Mouse (Mus musculus) gastrocnemius, adult 2 months (tissue): ENCODE results near the gene Rasgef1b. TPM values are rescaled to one million over a fixed set of nuclear protein-coding genes. Genes with fewer than 3 reads are reported as not detected.

Experiments
- DNase-seq: peaks from one replicate; pipeline ENCODE4 v3.0.0; 2022
- H3K27ac ChIP-seq: fragments of 200-600 bp; 2 replicates; pipeline ENCODE4 v1.8.1; 2022; ENCODE audit warnings: mild to moderate bottlenecking
- H3K4me3 ChIP-seq: fragments of 200-600 bp; 2 replicates; pipeline ENCODE4 v1.8.1; 2022; ENCODE audit warnings: mild to moderate bottlenecking, moderate library complexity
- CTCF ChIP-seq: fragments of 200-600 bp; IDR thresholded peaks from 2 replicates; pipeline ENCODE4 v1.8.1; 2022; ENCODE audit warnings: antibody characterized with exemption, mild to moderate bottlenecking, moderate library complexity
- intact Hi-C: fragments of 180-260 bp; cut with DNase I; formaldehyde crosslinking; loops from one replicate; pipeline ENCODE4 v1.15.1; 2025
- total RNA-seq, 2 experiments: library from RNA; stranded (reverse); gene quantifications; 2 replicates each; pipeline ENCODE4 v1.2.3; 2021

Gene Rasgef1b
- total RNA-seq, 2 experiments from 2014 or later: 0.26 to 0.47 TPM

DNA sequence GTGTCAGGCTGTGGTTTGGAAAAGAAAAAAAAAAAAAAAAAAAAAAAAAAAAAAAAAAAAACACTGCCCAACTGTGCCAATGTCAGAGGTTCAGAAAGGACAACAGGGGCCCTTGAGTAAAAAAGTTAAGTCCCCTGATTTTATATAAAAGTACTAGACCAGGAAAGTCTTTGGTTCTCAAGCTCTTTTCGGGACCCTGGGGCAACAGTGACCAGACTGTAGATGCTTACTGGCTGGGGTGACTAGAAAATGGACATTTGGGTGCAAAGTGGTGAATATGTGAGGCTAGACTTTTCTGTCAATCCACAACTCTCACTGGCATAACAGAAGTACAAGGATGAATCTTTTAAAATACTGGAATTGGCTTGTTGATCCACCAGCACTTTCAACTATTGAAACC is 1.1 kb upstream of the Rasgef1b start:
- H3K27ac ChIP-seq: no peak overlapping the region
- no peak for DNase-seq
- no peak overlapping the region for H3K4me3 ChIP-seq
- TF ChIP-seq CTCF: no peak
- intact Hi-C loops: no loop called here

DNA sequence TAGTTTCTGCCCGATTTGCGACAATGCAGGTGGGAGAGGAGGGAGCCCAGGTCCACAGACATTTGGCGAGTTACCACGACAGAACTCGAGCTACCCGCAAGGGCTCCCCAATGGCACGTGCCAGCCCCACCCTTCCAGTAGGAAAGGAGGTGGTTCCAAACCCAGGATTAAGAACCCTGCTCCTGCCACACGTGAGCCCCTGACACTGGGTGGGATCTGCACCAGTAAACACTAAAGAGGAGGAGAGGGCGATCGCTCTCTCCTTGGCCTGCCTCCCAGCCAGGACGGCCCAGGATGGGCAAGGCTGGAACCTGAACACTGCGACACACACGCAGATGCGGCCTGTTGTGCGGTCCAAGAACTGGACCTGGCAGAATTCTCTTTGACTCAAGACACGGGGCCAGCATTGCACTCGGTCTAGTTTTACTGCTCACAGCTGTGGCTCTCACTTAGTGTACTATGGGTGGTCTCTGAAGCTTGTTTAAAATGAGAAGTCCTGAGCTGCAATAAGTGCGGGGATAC is 557 bp upstream of the Rasgef1b start:
- intact Hi-C loops: no loop called here
- TF ChIP-seq CTCF: no peak
- peak; percentile 28 for DNase-seq
- Histone ChIP-seq H3K4me3 (peak overlapping the region; percentile 83), H3K27ac (no peak overlapping the region)

DNA sequence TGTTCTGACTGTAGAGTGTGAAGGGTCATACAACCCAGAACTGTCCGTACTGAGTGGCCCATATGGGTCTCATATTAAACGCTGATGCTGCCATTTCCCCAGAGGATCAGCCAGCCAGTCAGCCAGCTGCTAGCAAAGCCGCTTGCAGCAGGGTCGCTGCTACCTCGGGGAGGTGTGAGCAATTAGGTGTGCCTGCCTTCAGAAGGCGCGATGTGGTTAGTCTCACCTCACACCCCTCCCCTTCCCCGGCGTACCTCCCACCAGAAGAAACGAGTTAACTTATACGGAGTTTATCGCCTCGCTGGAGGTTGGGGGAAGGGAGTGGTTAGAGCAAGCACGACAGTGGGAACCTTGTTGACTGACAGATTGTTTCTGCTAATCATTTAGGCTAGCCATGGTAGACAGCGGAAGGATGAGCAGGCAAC is 826 bp downstream of the Rasgef1b start:
- DNase-seq: no peak
- intact Hi-C loops: no loop called here
- Histone ChIP-seq H3K27ac (no peak overlapping the region), H3K4me3 (peak overlapping the region; percentile 83)
- no peak for TF ChIP-seq CTCF

DNA sequence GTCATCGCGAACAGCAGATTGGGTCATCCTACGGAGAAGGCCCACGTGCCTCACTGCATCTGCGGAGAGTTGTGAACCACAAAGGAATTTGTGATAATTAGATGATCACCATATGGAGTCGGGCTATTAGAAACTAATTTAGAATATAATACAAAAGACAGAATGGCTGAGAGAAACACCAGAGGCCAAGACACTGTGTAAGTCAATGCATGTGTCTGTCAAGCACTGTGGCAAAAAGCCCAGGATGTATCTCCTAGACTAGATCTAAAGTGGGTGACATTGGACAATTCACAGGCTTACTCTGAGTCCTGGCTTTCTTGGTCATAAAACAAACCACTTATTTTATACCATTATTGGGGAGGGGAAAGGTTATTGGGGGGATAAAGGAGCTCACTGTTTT is 4.9 kb downstream of the Rasgef1b start:
- TF ChIP-seq CTCF: no peak
- Histone ChIP-seq H3K27ac (no peak overlapping the region), H3K4me3 (no peak overlapping the region)
- DNase-seq: no peak
- intact Hi-C loops: no loop called here

DNA sequence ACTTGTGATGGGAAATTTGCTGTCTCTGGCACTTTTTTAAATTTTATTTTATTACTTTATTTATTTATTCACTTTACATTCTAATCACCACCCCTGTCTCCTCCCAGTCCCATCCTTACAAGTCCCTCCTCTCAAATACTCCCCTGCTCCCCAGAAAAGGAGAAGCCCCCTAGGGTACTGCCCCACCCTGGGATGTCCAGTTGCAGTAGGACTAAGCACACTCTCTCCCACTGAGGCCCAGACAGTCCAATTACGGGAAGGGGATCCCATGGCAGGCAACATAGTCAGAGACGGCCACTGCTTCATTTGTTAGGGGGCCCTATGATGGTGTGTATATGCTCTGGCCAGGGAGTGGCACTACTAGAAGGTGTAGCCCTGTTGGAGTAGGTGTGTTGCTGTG is 6.6 kb downstream of the Rasgef1b start:
- no peak for DNase-seq
- intact Hi-C loops: no loop called here
- TF ChIP-seq CTCF: no peak
- H3K4me3 ChIP-seq: no peak overlapping the region
- no peak overlapping the region for H3K27ac ChIP-seq

DNA sequence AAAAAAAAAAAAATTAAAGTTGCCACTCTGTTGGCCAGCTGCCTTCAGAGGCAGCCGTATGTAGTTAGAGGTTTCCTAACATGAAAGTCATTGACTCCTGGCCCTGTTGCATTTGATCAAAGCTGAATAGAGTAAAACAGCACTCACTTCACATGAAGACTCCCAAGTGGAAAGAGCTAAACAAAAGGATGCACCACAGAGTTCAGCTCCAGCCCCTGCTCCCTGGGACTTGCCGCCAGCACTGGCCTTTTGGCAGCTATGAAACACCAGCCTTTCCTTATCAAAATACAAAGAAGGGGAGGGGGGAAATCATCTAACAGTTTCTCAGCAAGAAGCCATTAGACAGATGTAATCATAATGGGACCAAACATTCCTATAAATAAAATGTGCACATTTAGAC is 8.3 kb downstream of the Rasgef1b start:
- no peak for TF ChIP-seq CTCF
- no peak overlapping the region for H3K27ac ChIP-seq
- no peak overlapping the region for H3K4me3 ChIP-seq
- DNase-seq: no peak
- intact Hi-C loops: no loop called here

DNA sequence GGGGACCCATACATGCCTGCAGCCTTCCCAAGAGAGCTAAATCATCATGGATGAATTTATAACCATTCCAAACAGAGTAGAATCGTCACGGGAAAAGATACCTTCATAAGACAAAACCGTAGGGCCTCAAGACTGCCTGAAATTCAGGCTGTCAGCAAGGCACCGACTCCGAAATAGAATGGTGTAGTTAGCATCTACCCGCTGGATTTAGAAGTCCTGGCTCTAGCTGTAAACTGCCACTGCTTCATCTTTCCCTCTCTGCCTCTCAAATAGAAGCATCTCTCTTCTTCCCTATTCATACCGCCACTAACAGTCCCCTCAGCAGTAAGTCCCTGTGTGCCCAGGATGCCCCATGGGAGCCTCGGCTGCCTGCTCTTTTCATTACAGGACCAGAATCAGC is 10.9 kb downstream of the Rasgef1b start:
- TF ChIP-seq CTCF: no peak
- no peak for DNase-seq

DNA sequence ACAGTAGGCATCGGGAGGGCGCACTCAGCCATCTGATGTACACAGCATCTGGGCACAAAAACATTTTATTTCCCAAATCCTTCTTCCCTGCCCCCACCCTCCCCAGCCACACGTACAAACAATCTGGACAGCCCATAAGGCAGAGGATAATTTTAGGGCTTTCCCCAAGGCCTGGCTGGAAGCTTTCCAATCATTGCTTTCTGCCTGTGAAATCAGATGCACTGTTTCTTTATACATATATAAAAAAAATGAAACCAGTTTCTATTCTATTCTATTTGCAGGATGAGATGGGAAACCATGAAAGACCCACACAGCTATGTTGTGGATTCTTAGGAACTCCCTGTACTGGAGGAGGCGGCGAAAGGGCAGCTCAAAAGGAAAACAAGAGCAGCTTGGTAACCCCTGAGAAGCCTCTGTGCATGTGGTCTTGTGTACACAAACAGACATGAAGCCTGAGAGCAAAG is 13.6 kb downstream of the Rasgef1b start:
- no peak for TF ChIP-seq CTCF
- Histone ChIP-seq H3K27ac (no peak overlapping the region), H3K4me3 (no peak overlapping the region)
- no peak for DNase-seq
- intact Hi-C loops: no loop called here

More for the DNA sequence above, 10.9 kb downstream of the Rasgef1b start:
- Histone ChIP-seq H3K4me3 (no peak overlapping the region), H3K27ac (no peak overlapping the region)
- intact Hi-C loops: no loop called here

DNA sequence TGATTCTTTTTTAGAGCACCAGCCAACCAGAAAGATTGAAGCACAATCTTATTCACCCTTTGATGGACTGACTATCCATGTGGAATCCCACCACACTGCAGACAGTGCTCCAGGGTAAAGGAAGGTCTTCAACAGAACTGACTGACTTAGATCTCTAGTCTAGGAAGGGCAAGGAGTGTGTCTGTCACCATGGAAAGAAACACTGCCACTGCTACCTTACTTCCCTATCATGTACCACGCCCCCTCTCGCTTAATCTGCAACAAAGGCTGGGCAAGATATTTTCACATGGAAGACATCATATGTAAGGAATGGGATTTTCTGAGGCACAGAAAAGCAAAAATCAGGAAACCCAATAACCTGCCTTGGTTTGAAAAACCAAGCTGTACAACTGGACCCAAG is 16.9 kb downstream of the Rasgef1b start:
- intact Hi-C loops: no loop called here
- Histone ChIP-seq H3K27ac (no peak overlapping the region), H3K4me3 (no peak overlapping the region)
- no peak for DNase-seq
- no peak for TF ChIP-seq CTCF

DNA sequence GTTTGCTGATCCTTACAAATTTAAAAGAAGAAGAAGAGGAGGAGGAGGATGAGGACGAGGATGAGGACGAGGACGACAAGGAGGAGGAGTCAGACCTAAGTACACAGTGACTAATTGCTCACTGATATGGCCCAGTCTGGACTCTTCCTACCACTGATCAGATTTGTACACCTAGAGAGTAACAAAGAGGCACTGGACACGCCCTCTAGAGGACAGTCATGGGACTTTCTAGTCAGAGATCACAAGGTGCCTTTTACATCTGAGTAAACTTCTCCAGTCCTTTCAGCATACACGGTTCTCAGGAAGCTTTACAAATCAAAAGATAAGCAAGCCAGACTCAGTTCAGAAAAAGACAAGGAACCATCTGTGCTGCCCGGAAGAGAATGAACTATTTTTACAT is 20.2 kb downstream of the Rasgef1b start:
- intact Hi-C loops: no loop called here
- no peak overlapping the region for H3K27ac ChIP-seq
- no peak overlapping the region for H3K4me3 ChIP-seq
- no peak for DNase-seq
- peak; percentile 51 for TF ChIP-seq CTCF

DNA sequence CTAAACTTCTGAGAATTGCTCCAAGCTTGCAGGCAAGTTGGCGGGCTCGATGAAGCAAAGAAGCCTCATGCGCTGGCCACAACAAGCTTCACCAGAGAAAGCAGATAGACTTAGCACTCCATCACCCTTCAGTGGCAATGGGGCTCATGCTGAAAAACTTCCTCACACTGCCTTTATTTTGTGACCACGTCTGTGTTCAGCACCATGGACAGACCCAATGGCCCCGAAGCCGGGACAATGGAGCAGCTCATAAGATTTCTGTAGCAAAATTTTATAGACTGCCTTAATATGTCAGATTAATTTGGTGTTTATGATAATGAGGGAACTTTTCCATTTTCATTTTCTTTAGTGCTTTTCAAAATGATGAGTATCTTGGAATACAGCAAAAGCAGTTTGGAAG is 21.6 kb downstream of the Rasgef1b start:
- intact Hi-C loops: no loop called here
- H3K4me3 ChIP-seq: no peak overlapping the region
- no peak for TF ChIP-seq CTCF
- no peak overlapping the region for H3K27ac ChIP-seq
- DNase-seq: no peak

DNA sequence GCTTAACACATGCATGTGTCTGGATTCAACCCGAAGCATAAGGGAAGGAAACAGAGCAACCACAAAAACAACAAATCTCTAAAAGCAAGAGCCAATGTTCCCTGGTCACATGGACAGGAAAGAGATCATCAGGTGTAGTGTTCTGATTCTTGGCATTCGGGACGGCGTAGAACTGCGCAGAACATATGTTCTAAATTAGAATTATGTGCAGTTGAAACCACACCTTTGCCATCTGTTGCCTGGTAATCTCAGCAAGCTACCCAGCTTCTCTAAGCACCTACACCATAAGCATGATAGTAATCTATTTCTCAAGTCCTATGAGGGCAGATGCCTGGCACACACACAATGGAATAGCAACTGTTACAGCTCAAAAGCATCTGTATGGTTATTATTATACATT is 27.1 kb downstream of the Rasgef1b start:
- no peak overlapping the region for H3K27ac ChIP-seq
- no peak for DNase-seq
- no peak overlapping the region for H3K4me3 ChIP-seq
- intact Hi-C loops: no loop called here
- TF ChIP-seq CTCF: no peak

DNA sequence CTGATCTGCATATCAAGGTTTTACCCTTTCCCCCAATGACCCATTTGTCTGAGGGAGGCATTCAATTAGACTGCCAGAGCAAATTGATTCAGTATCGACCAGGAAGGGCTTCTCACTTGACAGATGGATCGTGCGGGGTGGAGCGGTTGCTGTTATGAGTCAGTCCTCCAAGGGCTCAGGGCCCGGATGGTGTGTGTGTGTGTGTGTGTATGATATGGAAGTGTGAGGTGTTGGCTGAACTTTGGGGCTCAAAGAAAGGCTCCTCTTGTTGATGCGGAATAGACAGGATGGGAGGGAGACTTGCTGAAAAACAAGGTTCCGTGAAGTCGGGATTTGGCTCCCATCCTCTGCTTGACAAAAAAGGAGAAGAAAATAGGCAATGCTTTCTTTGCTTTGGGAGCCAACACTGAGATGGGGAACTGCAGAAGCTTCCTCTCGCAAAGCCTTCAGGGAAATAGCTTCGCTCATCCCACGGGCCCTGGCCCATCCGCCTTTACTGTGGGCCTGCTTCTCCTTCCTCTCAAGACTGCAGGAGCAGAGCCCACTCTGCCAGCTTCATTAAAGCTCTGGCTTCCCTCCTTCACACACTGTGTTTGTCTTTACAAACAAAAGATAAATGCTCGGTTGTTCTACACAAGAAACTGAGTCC is 34.0 kb downstream of the Rasgef1b start:
- H3K27ac ChIP-seq: no peak overlapping the region
- H3K4me3 ChIP-seq: no peak overlapping the region
- TF ChIP-seq CTCF: no peak
- intact Hi-C loops: no loop called here
- no peak for DNase-seq

DNA sequence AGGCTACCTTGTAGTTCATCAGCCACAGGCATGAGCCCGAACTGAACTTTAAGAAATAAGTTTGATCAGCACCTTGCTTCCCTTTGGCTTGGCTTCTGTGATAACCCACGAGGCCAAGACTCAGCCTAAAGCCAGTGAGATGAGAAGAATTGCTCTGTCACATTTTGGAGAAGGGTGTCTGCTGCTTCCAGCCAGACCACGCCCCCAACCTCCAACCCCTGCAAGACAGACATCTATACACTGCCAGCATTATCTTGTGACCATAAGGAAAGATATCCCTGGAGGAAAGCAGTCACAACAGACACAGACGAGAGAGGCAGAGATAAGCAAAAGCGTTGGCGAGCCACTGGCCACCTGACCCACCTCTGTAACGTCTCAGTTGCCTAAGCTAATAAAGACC is 39.0 kb downstream of the Rasgef1b start:
- no peak overlapping the region for H3K27ac ChIP-seq
- intact Hi-C loops: no loop called here
- TF ChIP-seq CTCF: no peak
- H3K4me3 ChIP-seq: no peak overlapping the region
- DNase-seq: no peak
